Mouse (Mus musculus) adrenal gland, postnatal 36 days (tissue): ENCODE measurements at regions not wholly inside any gene's neighbourhood (a gene's known extent, or its start where the extent isn't known, plus 50 kb on each side); places are given as distances from the start of the nearest gene placed in this dataset.

Source experiments
- DNase-seq, 2 experiments: peaks; one replicate each; pipeline ENCODE4 v3.0.0; 2021; ENCODE audit warnings: mixed read lengths in 1 of 2

GRCm38 (mm10) chr12:35623484-35623883 is 88.6 kb upstream of the Ahr start:
- DNase-seq: no peak

- DNase-seq: no peak
These were observed 80.0 kb upstream of the Ahr start for GRCm38 (mm10) chr12:35614885-35615284.

- peak in 1 of 2 experiments; percentile 3 for DNase-seq
These were observed 72.8 kb upstream of the Ahr start for GRCm38 (mm10) chr12:35607652-35608051.

- no peak for DNase-seq
These were observed 68.9 kb upstream of the Ahr start for GRCm38 (mm10) chr12:35603742-35604141.

- no peak for DNase-seq
These were observed 67.8 kb upstream of the Ahr start for GRCm38 (mm10) chr12:35602589-35602988.

- no peak for DNase-seq
These were observed 63.5 kb upstream of the Ahr start for GRCm38 (mm10) chr12:35598298-35598697.

- DNase-seq: no peak
These were observed 58.0 kb upstream of the Ahr start for GRCm38 (mm10) chr12:35592866-35593265.
